Mouse (Mus musculus) cerebellum, adult 2 months (tissue): ENCODE data around the gene 4922502D21Rik. TPM values are rescaled to one million over a fixed set of nuclear protein-coding genes. Genes with fewer than 3 reads are reported as not detected.
"Not testable (repeated sequence)": the region's sequence is repeated elsewhere in the genome, so short reads cannot be mapped to it uniquely, and the experiment has no call there.

Experiments used
- DNase-seq, 2 experiments: peaks; one replicate each; pipeline ENCODE4 v3.0.0; 2021
- H3K27ac ChIP-seq: fragments of 200-500 bp; 2 replicates; pipeline ENCODE4 v1.5.1; 2012; ENCODE audit warnings: low read length, control low read depth, inconsistent platforms; ENCODE audit not compliant: insufficient read depth
- H3K27me3 ChIP-seq: fragments of 200-500 bp; 2 replicates; pipeline ENCODE4 v1.6.1; 2012; ENCODE audit warnings: inconsistent platforms, mild to moderate bottlenecking, low read length, moderate library complexity; ENCODE audit not compliant: control insufficient read depth, insufficient read depth
- H3K4me1 ChIP-seq: fragments of 200-500 bp; 2 replicates; pipeline ENCODE4 v1.6.1; 2011; ENCODE audit warnings: low read length; ENCODE audit not compliant: control insufficient read depth, insufficient read depth
- H3K4me3 ChIP-seq: fragments of 200-500 bp; replicated peaks from 2 replicates; pipeline ENCODE3; 2011; ENCODE audit warnings: mild to moderate bottlenecking, low read depth, low read length, control low read depth; ENCODE audit not compliant: insufficient read depth
- CTCF ChIP-seq: fragments of 200-500 bp; IDR thresholded peaks from 2 replicates; pipeline ENCODE4 v1.5.1; 2011; ENCODE audit warnings: low read depth, mild to moderate bottlenecking, control low read depth, low read length, moderate library complexity, borderline replicate concordance; ENCODE audit not compliant: insufficient read depth
- POLR2A ChIP-seq: fragments of 200-500 bp; IDR thresholded peaks from 2 replicates; pipeline ENCODE4 v1.6.1; 2011; ENCODE audit warnings: low read length, control low read depth, borderline replicate concordance; ENCODE audit not compliant: insufficient read depth
- WGBS: fragments of 180-500 bp; shearing (Covaris S2); methylation state at CpG from one replicate; pipeline ENCODE4 v1.1.7; 2018; 5-methylcytosine and 5-hydroxymethylcytosine counted together
- polyA plus RNA-seq: library from polyadenylated mRNA; depleted of rRNA; stranded (reverse); fragments of >200 nt; gene quantifications from 2 replicates; pipeline ENCODE4 v1.2.3, GENCODE M21; 2012

4922502D21Rik gene
- polyA plus RNA-seq, 1 experiment, result not detected

- no peak overlapping the region for H3K4me3 ChIP-seq
- 98% methylated on average over 2 of the region's 2 CpGs for WGBS
- TF ChIP-seq POLR2A (no peak), CTCF (no peak)
- H3K27ac ChIP-seq, result no peak overlapping the region
- no peaks in the 10 kb centered on the region for H3K27me3 ChIP-seq
- DNase-seq, result no peak
- H3K4me1 ChIP-seq, result no peaks in the 10 kb centered on the region
Measured at GRCm38 (mm10) chr6:129355774-129356173, 24.2 kb upstream of the 4922502D21Rik start.

DNA sequence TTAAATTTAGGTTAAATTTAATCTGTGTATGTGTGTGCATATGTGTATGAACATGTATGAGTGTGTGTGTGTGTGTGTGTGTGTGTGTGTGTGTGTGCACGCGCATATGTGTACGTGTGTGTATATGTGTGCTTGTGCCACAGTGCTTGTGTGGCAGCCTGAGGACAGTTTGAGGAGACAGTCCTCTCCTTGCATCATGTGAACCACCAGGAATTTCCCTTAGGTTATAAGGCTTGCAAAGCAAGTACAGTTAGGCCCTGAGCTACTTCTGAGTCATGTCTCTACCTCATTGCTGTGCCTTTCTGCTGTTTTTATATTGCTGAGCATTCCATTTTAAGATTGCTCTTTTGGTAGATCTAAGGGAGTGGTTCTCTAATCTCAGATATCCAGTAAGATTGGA, 19.5 kb upstream of the 4922502D21Rik start:
- Histone ChIP-seq H3K4me1 (no peaks in the 10 kb centered on the region), H3K27ac (no peak overlapping the region), H3K4me3 (no peak overlapping the region), H3K27me3 (no peaks in the 10 kb centered on the region)
- TF ChIP-seq POLR2A, result no peak
- TF ChIP-seq CTCF, result no peak
- DNase-seq, result no peak
- 94% methylated on average over 3 of the region's 3 CpGs for WGBS

DNA sequence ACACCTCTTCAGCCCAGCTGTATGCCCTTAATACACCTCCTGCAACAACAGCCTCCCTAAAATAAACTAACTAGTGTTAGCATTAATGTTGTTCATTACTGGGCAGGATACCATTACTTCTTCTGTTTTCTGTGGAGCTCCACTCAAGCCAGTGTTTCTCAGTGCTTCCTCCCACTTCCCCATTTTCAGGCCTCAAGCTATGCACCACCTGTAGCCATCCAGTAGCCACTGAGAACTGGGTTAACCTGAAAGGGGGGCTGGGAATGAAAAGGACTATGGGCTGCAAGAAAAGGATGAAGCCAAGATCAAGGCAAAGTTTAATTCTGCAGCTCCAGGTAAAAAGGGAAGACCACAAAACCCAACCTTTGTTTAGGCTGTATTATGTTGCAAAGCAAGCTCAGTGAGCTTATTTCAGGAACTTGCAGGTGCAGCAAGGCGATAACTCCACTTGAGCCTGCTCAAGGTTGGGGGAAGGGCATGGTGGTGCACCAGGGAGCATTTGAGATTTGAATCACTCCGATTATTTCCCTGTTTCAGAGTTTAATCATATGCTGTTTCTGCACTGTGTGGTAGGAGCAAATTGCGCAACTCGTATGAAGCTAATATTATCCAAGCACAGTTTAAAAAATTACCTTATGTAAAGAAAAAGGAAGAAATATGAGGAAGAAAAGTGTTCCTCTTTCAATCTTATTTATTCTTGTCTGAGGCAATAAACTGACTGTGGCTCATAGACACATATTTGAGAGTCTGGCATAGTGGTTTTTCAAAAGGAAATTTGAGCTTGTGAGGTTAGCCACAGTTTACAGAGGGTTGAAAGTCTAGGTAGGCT, 18.1 kb upstream of the 4922502D21Rik start:
- 64% methylated on average over 4 of the region's 4 CpGs for WGBS
- no peaks in the 10 kb centered on the region for H3K4me1 ChIP-seq
- no peak overlapping the region for H3K27ac ChIP-seq
- TF ChIP-seq CTCF (no peak), POLR2A (no peak)
- DNase-seq, result no peak
- no peak overlapping the region for H3K4me3 ChIP-seq
- no peaks in the 10 kb centered on the region for H3K27me3 ChIP-seq

- DNase-seq, result no peak
- TF ChIP-seq POLR2A (no peak), CTCF (no peak)
- 79% methylated on average over 3 of the region's 3 CpGs for WGBS
Measured at GRCm38 (mm10) chr6:129344408-129344807, 12.8 kb upstream of the 4922502D21Rik start.

GRCm38 (mm10) chr6:129342391-129342790, 10.8 kb upstream of the 4922502D21Rik start, which contains the start of gene Clec12a:
Clec12a (plus strand) TSS chr6:129342691.
- DNase-seq, result not testable (repeated sequence)
- 73% methylated on average over 4 of the region's 4 CpGs for WGBS

More at GRCm38 (mm10) chr6:129344408-129344807, 12.8 kb upstream of the 4922502D21Rik start:
- H3K27ac ChIP-seq, result no peak overlapping the region
- H3K4me3 ChIP-seq, result no peak overlapping the region
- no peaks in the 10 kb centered on the region for H3K27me3 ChIP-seq
- H3K4me1 ChIP-seq, result no peaks in the 10 kb centered on the region

DNA sequence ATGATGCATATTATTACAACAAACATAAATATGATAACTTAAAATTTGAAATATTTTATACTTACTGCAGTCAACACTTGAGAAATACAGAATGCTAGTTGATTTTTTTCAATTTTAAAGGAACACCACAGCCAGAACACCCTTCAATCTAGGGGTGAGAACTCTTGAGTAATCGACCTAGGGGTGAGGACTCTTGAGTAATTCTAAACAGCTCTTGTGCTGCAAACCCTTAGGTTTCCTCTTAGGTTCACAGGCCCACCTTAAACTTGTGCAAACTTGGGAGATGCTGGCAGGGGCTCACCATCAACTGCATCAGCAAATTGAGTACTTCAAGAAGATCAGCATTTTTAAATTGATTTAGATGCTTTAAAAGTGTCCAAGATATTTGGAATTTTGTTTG, 6.2 kb upstream of the 4922502D21Rik start:
- Histone ChIP-seq H3K27ac (no peak overlapping the region), H3K27me3 (no peaks in the 10 kb centered on the region), H3K4me3 (no peak overlapping the region), H3K4me1 (no peaks in the 10 kb centered on the region)
- WGBS, result 73% methylated on average over 1 of the region's 1 CpGs
- no peak for DNase-seq
- TF ChIP-seq CTCF (no peak), POLR2A (no peak)

More at GRCm38 (mm10) chr6:129342391-129342790, 10.8 kb upstream of the 4922502D21Rik start, which contains the start of gene Clec12a:
- H3K27me3 ChIP-seq, H3K27ac ChIP-seq, H3K4me1 ChIP-seq, H3K4me3 ChIP-seq: not testable (repeated sequence)

- H3K4me1 ChIP-seq, result no peaks in the 10 kb centered on the region
- peak; percentile 9 to 12 for DNase-seq
- WGBS, result under 1% methylated on average over 11 of the region's 11 CpGs
- no peak overlapping the region for H3K4me3 ChIP-seq
- no peak for TF ChIP-seq POLR2A
- TF ChIP-seq CTCF, result peak; percentile 63
- H3K27me3 ChIP-seq, result no peaks in the 10 kb centered on the region
- H3K27ac ChIP-seq, result no peak overlapping the region
Measured at GRCm38 (mm10) chr6:129333674-129334078, 2.1 kb upstream of the 4922502D21Rik start.

GRCm38 (mm10) chr6:129326568-129327150, 4.9 kb downstream of the 4922502D21Rik start:
- no peak overlapping the region for H3K27ac ChIP-seq
- no peak for DNase-seq
- 10% methylated on average over 13 of the region's 13 CpGs for WGBS
- H3K27me3 ChIP-seq, result no peaks in the 10 kb centered on the region
- no peak overlapping the region for H3K4me3 ChIP-seq
- no peaks in the 10 kb centered on the region for H3K4me1 ChIP-seq
- no peak for TF ChIP-seq POLR2A
- no peak for TF ChIP-seq CTCF
